Mouse (Mus musculus): ENCODE results near the gene Pnkd. TPM values are rescaled to one million over a fixed set of nuclear protein-coding genes. Genes with fewer than 3 reads are reported as not detected.

Gene Pnkd
- polyA plus RNA-seq, 1 experiment from 2014 or later, result 46.7 TPM

GRCm38 (mm10) chr1:74249331-74249980 is 35.3 kb upstream of the Pnkd start:
- peak overlapping the region; percentile 47 for H3K4me2 ChIP-seq (ENCODE audit: low read depth, low read length)
- peak overlapping the region; percentile 85 for H3K27ac ChIP-seq (ENCODE audit: low read depth)
- peaks cover 60% of the 10 kb centered on the region for H3K36me3 ChIP-seq (replicated peaks; ENCODE audit: insufficient read depth, low read length)
- no peak overlapping the region for H3K4me3 ChIP-seq (ENCODE audit: low read depth, low read length)
- 32% methylated on average over 5 of the region's 5 CpGs for WGBS (ENCODE audit: insufficient replicate concordance)
- peaks cover 30% of the 10 kb centered on the region for H3K4me1 ChIP-seq (ENCODE audit: insufficient read depth)
- no peak overlapping the region for H3K9ac ChIP-seq (replicated peaks)
- TF ChIP-seq EP300 (IDR thresholded peaks at IDR 0.05; ENCODE audit: low read depth), result no peak
- TF ChIP-seq CTCF (IDR thresholded peaks at IDR 0.05; ENCODE audit: low read depth), result no peak
- no peaks in the 10 kb centered on the region for H3K27me3 ChIP-seq (ENCODE audit: insufficient read depth, low read length)
- DNase-seq, result no peak
- H3K9me3 ChIP-seq (ENCODE audit: low read length), result no peaks in the 10 kb centered on the region
- ATAC-seq, result peak; percentile 82

GRCm38 (mm10) chr1:74250096-74250495 is 34.6 kb upstream of the Pnkd start:
- ATAC-seq (no peak), DNase-seq (no peak)
- Histone ChIP-seq H3K36me3 (replicated peaks; ENCODE audit: insufficient read depth, low read length) (peaks cover 64% of the 10 kb centered on the region), H3K4me1 (ENCODE audit: insufficient read depth) (peaks cover 26% of the 10 kb centered on the region), H3K27ac (ENCODE audit: low read depth) (peak overlapping the region; percentile 85), H3K27me3 (ENCODE audit: insufficient read depth, low read length) (no peaks in the 10 kb centered on the region), H3K9me3 (ENCODE audit: low read length) (no peaks in the 10 kb centered on the region), H3K4me3 (ENCODE audit: low read depth, low read length) (no peak overlapping the region), H3K9ac (replicated peaks) (no peak overlapping the region), H3K4me2 (ENCODE audit: low read depth, low read length) (0 out of 2 replicates have a peak overlapping the region, but pooled peaks have one; percentile 5)
- TF ChIP-seq CTCF (IDR thresholded peaks at IDR 0.05; ENCODE audit: low read depth), result no peak
- TF ChIP-seq EP300 (IDR thresholded peaks at IDR 0.05; ENCODE audit: low read depth), result no peak
- WGBS (ENCODE audit: insufficient replicate concordance), result 58% methylated on average over 4 of the region's 4 CpGs

GRCm38 (mm10) chr1:74255704-74256345 is 28.9 kb upstream of the Pnkd start:
- WGBS (ENCODE audit: insufficient replicate concordance), result 83% methylated on average over 8 of the region's 8 CpGs
- TF ChIP-seq EP300 (IDR thresholded peaks at IDR 0.05; ENCODE audit: low read depth) (no peak), CTCF (IDR thresholded peaks at IDR 0.05; ENCODE audit: low read depth) (no peak)
- Histone ChIP-seq H3K36me3 (replicated peaks; ENCODE audit: insufficient read depth, low read length) (peaks cover 80% of the 10 kb centered on the region), H3K27ac (ENCODE audit: low read depth) (no peak overlapping the region), H3K4me3 (ENCODE audit: low read depth, low read length) (no peak overlapping the region), H3K9ac (replicated peaks) (no peak overlapping the region), H3K4me1 (ENCODE audit: insufficient read depth) (peaks cover under 1% of the 10 kb centered on the region; the same call in 1 of the 2 replicates), H3K9me3 (ENCODE audit: low read length) (no peaks in the 10 kb centered on the region), H3K4me2 (ENCODE audit: low read depth, low read length) (no peak overlapping the region), H3K27me3 (ENCODE audit: insufficient read depth, low read length) (no peaks in the 10 kb centered on the region)
- no peak for ATAC-seq
- no peak for DNase-seq

GRCm38 (mm10) chr1:74256782-74257181 is 27.9 kb upstream of the Pnkd start:
- H3K36me3 ChIP-seq (replicated peaks; ENCODE audit: insufficient read depth, low read length), result peaks cover 78% of the 10 kb centered on the region
- no peak overlapping the region for H3K4me2 ChIP-seq (ENCODE audit: low read depth, low read length)
- H3K27ac ChIP-seq (ENCODE audit: low read depth), result no peak overlapping the region
- peak; percentile 8; the same call in 1 of the 2 replicates for TF ChIP-seq CTCF (IDR thresholded peaks at IDR 0.05; ENCODE audit: low read depth)
- TF ChIP-seq EP300 (IDR thresholded peaks at IDR 0.05; ENCODE audit: low read depth), result no peak
- no peaks in the 10 kb centered on the region for H3K9me3 ChIP-seq (ENCODE audit: low read length)
- no peak for DNase-seq
- 87% methylated on average over 4 of the region's 4 CpGs for WGBS (ENCODE audit: insufficient replicate concordance)
- ATAC-seq, result no peak
- no peak overlapping the region for H3K4me3 ChIP-seq (ENCODE audit: low read depth, low read length)
- H3K9ac ChIP-seq (replicated peaks), result no peak overlapping the region
- no peaks in the 10 kb centered on the region for H3K27me3 ChIP-seq (ENCODE audit: insufficient read depth, low read length)
- no peaks in the 10 kb centered on the region for H3K4me1 ChIP-seq (ENCODE audit: insufficient read depth)

- no peak for DNase-seq
- H3K27me3 ChIP-seq (ENCODE audit: insufficient read depth, low read length), result no peaks in the 10 kb centered on the region
- H3K9ac ChIP-seq (replicated peaks), result no peak overlapping the region
- no peaks in the 10 kb centered on the region for H3K4me1 ChIP-seq (ENCODE audit: insufficient read depth)
- 73% methylated on average over 6 of the region's 6 CpGs for WGBS (ENCODE audit: insufficient replicate concordance)
- no peak overlapping the region for H3K4me2 ChIP-seq (ENCODE audit: low read depth, low read length)
- peaks cover 79% of the 10 kb centered on the region for H3K36me3 ChIP-seq (replicated peaks; ENCODE audit: insufficient read depth, low read length)
- no peak for TF ChIP-seq CTCF (IDR thresholded peaks at IDR 0.05; ENCODE audit: low read depth)
- no peak for TF ChIP-seq EP300 (IDR thresholded peaks at IDR 0.05; ENCODE audit: low read depth)
- no peaks in the 10 kb centered on the region for H3K9me3 ChIP-seq (ENCODE audit: low read length)
- H3K4me3 ChIP-seq (ENCODE audit: low read depth, low read length), result no peak overlapping the region
- no peak overlapping the region for H3K27ac ChIP-seq (ENCODE audit: low read depth)
- no peak for ATAC-seq
These were observed 22.2 kb upstream of the Pnkd start for GRCm38 (mm10) chr1:74262510-74262909.

- ATAC-seq (no peak), DNase-seq (no peak)
- Histone ChIP-seq H3K4me3 (ENCODE audit: low read depth, low read length) (no peak overlapping the region), H3K36me3 (replicated peaks; ENCODE audit: insufficient read depth, low read length) (peaks cover 48% of the 10 kb centered on the region), H3K27me3 (ENCODE audit: insufficient read depth, low read length) (no peaks in the 10 kb centered on the region), H3K9ac (replicated peaks) (no peak overlapping the region), H3K4me1 (ENCODE audit: insufficient read depth) (no peaks in the 10 kb centered on the region), H3K9me3 (ENCODE audit: low read length) (no peaks in the 10 kb centered on the region), H3K4me2 (ENCODE audit: low read depth, low read length) (no peak overlapping the region), H3K27ac (ENCODE audit: low read depth) (no peak overlapping the region)
- WGBS (ENCODE audit: insufficient replicate concordance), result 77% methylated on average over 8 of the region's 8 CpGs
- TF ChIP-seq CTCF (IDR thresholded peaks at IDR 0.05; ENCODE audit: low read depth) (peak; percentile 33; the same call in 1 of the 2 replicates), EP300 (IDR thresholded peaks at IDR 0.05; ENCODE audit: low read depth) (no peak)
These were observed 16.0 kb upstream of the Pnkd start for GRCm38 (mm10) chr1:74268750-74269149.
